Mouse (Mus musculus) heart, postnatal 0 days (tissue): ENCODE results near the gene Fkbp14.

Source experiments
- CTCF ChIP-seq: IDR thresholded peaks from 2 replicates; pipeline ENCODE4 v1.5.1; 2016; ENCODE audit warnings: antibody characterized with exemption, control low read depth, low read depth
- EP300 ChIP-seq: IDR thresholded peaks from 2 replicates; pipeline ENCODE4 v1.6.1; 2016; ENCODE audit warnings: antibody characterized with exemption, low read depth

DNA sequence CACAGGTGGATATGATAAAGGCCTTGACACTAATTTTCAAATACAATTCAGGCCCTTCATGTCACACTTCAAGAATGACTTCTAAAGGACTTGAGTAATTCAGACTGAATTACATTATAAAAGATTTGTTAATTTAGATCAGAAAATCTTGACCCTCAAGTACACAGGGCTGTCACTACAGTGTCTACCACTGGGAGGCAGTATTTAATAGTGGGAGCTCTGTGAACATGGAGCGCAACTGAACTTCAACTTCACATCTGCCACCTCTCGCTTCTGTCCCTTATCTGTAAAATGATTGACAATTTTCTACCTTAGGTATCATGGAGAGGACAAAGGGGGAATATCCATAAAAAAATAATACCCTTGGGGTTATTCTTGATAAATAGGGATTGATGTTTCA, 10.9 kb downstream of the Fkbp14 start:
- TF ChIP-seq CTCF (peak; percentile 79), EP300 (no peak)
